Mouse (Mus musculus) kidney, adult 8-10 months (tissue): ENCODE results near the gene Fam181b.
A peak's percentile ranks its signal among the peaks of the same experiment; 100 is the strongest.

Experiments used
- DNase-seq, 2 experiments: peaks; one replicate each; pipeline ENCODE4 v3.0.0; 2022

Fam181b gene

DNA sequence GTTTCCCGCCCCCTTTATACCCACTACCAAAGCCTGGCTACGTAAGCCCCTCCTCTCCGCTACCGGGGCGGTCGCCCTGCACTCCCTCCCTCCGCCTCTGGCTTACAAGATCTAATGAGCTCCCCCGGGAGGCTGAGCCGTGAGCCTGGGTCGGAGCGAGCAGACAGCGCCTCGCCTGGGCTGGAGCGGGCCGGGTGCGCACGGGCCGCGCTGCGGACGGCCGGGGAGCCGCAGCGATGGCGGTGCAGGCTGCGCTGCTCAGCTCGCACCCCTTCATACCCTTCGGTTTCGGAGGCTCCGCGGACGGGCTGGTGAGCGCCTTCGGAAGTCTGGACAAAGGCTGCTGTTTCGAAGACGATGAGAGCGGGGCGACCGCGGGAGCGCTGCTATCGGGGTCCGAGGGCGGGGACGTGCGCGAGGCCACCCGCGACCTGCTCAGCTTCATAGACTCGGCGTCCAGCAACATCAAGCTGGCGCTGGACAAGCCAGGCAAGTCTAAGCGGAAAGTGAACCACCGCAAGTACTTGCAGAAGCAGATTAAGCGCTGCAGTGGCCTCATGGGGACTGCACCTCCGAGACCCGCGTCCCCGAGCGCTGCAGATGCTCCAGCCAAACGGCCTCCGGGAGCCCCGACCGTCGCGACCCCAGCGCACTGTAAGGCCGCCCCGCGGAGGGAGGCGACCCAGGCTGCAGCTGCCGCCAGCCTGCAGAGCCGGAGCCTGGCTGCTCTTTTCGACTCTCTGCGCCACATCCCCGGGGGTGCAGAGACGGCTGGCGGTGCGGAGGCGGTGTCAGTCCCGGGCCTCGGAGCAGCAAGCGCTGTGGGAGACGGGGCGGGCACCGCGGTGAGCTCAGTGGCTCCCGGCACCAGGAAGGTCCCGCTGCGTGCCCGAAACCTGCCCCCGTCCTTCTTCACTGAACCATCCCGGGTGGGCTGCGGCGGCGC, at the start of gene Fam181b:
Fam181b (plus strand) TSS at position 81 of the 946 bp plus-strand sequence.
- DNase-seq: peak in 1 of 2 experiments; percentile 6

DNA sequence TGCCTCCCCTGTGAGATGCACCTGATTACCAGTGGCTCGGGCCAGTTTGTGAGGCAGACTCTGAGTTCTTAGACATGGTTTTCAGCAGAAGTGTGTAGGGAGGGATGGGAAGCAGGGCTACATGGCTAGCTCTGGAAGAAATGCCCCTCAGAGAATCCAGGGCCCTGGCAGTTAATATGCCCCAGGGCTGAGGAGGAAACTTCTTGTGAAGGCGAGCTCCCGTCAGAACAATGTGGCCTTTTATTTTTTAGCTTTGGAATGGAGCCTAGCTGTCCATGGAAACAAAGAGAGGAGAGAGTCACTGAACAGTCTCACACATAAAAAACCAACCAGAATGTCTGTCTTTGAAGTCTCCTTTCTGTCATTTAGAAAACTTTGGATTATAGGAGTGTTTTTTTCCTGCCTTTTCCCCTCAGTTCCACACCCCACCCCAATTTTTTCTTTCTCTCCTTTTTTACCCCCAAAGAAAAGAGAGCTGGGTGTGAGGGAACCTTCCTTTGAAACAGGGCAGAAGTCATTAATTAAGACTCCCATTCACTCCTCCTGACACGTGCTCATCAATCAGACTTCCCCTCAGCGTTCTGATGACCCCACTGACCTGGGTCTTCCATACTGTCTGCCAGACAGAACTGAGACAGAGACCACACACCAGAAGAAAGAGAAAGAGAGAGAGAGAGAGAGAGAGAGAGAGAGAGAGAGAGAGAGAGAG, 41.7 kb upstream of the Fam181b start:
- no peak for DNase-seq

DNA sequence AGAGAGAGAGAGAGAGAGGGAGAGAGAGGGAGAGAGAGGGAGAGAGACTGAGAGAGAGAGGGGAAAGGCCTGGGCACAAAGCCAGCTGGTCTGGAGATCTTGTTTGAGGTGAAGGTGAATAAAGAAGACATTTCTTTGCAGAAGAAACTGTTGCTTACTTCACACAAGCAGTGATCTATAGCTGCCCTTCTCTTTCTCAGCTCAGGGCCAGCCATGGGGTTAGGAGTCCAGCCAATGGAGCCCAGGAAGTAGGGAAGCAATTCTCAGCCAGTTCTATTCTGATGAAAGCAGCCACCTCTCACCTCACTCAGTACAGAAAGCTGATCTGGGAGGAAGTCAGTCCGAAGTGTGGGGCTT, 41.2 kb upstream of the Fam181b start:
- no peak for DNase-seq

DNA sequence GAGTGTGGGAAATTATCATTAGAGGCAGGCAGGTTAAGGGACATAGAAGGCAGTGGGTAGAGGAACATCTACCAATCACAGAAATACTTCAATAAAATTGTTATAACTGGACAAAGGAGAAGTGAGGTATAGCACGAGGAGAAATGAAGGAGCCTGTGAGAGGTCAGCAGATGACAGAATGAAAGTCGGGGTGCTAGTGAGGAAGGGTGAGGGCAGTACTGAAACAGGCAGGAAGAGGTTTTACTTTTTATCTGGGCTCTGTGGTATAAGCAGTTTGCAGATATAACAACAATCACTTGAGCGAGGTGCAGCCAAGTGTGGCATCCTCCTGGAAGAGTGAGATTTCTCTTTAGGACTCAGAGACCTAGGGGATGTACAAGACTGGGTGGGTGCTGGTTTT, 40.1 kb upstream of the Fam181b start:
- DNase-seq: no peak

DNA sequence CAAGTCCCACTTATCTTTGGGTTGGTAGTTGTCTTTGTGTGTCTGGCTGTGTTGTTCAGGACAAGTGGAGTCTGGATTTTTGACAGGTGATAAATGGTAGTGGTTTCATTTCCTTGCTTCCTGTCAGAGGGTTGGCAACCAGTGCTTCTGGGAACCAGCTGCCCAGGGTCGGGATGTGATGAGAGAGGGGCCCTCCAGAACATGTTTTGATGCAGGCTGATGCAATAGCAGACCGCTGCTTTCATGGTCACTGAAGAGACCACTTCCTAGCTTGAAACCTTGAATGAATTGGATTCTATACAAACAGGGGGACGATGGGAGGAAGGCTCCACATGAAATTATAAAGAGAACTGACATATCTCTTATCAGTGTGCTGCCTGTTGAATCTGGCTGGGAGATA, 35.3 kb upstream of the Fam181b start:
- no peak for DNase-seq

DNA sequence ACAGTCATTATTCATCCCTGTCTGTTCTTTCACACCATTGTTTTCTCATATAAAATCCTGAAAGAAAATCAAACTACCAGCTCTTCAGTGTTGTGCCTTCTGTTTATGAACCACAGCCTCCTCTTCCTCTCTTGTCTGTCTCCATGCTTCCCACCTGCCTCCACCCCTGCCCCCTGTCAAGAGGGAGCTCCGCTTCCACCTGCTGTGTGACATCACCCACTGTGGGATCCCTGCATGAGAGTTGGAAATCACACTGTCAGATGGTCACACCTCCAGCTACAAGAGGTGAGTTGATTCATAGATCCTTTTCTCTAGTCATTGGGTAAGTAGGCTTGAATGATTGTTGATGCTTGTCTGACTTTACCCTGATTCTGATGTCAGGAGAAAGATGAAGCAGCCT, 34.9 kb upstream of the Fam181b start:
- no peak for DNase-seq

DNA sequence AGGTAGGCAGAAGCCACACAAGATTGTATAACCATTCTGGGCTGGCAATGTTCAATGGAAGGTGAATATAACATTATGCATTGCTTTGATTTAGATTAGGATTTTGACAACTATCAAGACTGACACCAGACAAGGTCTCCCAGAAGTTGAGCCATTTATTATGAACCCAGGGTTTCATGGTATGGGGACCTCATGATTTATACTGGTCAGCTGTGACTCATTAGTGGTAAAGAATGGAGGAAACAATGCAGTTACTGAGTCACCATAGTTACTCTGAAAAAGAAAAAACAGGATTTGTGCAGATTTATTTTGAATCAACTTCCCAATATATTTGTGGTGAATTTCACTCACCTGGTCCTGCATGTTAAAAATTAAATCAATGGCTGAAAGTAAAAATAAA, 18.8 kb upstream of the Fam181b start:
- no peak for DNase-seq

DNA sequence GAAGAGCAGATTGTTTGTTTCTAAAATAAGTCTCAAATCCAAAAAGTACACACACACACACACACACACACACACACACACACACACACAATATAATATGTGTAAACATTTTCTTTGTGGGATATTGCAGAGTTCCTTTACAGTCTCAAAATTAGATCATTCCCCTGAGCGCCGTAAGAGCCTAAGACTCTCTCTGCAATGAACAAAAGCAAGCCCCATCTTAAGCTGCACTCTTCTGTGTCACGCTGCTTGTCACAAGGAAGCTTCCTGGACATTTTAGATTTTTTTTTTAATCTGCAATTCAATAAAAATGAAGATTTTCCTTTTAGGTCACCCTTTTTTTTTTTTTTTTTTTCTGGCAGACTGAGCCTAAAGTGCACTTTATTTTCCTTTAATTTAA, 17.9 kb upstream of the Fam181b start:
- DNase-seq: no peak

DNA sequence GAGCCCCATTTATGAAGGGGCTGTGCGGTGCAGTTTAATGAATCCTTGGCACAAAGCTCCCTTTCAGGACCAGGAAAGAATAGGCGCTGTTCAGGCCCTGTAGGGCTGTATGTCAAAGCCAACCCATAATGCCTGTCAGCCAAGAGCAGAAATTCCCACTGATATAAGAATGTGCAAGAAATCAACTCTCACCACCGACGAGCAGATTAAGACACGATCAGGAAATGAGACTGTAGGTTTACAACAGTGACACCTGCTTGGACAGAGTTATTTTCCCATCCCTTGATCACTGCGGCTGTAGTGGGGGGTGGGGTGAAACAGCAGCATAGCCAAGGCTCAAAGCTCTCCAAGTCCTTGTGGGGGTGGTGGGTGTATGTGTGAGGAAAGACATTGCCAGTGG, 17.5 kb upstream of the Fam181b start:
- DNase-seq: no peak

DNA sequence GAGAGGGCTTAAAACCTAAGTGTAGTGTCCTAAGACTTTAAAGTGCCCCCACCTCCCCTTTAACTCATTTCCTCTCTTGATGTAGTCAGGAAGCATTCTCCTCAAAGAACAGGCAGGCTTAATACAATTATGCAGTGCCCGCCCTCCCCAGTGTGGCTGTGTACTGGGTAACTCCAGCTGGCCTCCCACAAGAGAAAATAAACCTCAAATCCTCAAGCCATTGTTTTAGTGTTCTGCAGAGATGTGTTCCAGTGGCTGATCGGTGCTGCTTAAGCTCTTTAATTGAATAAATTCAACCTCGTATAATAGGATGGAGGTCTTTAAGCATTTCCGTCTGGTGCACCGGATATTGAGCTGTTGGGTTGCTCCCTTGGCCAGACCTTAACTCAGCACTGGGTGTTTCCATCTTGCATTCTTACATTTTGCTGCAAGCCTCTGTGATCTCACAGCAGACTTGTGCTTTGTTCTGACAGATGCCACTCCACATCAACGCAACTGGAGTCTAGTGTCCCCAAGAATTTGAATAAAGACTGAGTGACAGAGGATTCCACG, 12.1 kb upstream of the Fam181b start:
- DNase-seq: no peak

DNA sequence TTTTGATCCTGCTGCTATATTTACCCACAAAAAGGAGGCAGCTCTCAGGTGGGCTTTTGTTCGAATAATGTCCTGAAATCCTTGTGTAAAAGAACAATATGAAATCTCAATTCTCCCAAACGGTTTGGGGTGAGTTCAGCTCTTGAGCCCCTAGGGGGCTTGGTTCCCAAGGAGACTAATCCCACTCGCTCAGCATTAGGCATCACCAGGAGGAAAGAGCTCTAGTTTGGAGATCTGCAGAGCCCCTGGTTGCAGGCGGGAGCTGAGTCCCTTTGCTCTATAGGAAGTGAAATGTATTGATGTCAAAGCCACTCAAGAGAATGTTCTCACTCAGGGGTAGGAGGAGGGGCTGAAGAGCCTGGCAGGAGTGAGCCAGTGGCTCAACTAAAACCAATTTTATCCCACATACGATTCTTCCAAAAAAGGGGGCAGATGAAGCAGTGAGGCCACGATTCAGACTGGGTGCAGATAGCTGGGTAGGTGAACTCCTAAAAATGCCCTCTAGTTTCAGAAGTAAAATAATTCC, 3.2 kb upstream of the Fam181b start:
- DNase-seq: no peak

DNA sequence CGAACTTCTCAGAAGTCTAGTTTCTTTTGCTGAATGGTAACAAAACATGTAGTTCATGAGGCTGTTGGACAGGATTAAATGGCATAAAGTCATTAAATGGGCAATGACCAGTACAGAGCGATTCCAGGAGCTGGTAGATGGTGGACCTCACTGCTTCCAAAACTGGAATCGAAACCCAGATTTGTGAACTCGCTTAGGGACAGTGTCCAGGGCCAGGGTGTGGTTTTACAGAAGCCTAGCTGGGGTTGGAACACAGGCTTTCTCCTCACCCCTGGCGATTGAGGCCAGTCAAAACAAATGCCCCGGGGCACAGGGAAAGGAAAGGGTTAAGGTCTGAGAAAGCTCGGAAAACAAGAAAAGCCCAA, 263 bp upstream of the Fam181b start:
- no peak for DNase-seq

DNA sequence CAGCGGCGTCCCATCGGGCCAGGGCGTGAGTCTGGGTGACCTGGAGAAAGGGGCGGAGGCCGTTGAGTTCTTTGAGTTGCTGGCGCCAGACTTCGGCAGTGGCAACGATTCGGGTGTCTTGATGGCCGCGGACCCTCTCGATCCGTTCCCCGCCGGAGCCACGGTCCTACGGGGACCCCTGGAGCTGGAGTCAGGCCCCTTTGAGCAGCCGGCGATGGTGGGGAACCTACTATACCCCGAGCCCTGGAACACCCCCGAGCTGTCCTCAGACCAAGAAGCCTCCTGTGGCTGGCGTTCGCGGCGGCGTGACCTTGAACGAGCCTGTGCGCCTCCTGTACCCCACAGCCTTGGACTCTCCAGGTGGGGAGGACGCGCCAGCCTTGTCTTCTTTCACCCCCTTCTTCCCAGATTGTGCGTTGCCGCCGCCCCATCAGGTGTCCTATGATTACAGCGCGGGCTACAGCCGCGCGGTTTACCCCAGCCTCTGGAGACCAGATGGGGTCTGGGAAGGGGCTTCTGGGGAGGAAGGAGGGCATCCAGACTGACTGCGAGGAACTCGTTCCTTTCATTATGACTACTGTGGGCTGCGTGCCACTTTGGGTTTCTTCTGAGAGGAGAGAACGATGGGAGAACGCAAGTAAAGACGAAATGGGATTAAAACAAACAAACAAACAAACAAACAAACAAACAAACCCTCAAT, 1.2 kb downstream of the Fam181b start:
- no peak for DNase-seq

DNA sequence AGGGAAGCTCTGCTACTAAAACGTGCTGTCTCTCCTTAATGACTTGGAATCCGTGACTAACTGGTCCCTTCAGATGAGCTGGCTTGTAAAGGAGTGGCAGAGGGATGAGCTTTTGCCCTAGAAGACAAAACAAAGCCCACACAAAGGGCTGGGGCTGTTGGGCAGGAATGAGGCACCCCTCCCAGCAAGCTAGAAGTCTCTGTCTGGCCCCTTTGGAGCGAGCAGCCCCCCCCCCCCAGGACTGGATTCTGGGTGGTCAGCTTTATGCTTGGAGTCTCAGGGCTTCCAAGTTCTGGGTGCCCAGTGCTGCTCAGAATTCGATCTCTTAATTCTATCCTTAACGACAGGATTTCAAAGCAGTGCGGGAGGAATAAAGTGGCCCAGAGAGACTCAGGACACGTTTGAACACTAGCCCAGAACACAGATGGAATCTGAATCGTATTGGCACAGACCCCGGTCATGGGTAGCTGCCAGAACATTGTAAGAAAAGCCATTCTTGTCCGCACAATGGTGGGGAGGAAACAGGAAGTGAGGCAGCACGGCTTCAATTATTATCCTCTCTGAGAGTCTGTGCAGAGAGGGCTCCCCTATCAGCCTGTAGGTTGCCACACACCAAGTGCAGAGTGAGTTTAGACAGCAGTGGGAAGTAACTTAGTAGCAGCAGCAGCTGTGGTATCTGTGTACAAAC, 13.8 kb downstream of the Fam181b start:
- DNase-seq: peak; percentile 2 to 15

DNA sequence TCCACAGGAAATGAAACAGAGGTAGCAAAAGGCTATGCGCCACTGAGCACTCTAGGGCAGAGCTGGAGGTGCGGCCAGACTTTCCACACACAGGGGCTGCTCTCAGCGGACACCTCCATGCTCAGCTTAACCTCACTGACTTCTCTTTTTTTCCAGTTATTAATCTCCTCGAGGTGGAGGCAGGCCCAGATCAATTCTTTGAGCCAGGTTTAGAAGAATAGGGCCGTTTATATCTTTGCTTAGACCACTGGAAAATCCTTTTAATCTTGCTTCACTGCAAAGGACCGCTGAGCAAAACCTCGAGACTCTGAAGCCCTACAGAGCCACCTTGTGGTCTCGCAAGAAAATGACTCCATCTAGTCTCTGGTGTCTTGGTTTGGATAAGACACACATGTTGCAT, 15.8 kb downstream of the Fam181b start:
- peak in 1 of 2 experiments; percentile 22 for DNase-seq

DNA sequence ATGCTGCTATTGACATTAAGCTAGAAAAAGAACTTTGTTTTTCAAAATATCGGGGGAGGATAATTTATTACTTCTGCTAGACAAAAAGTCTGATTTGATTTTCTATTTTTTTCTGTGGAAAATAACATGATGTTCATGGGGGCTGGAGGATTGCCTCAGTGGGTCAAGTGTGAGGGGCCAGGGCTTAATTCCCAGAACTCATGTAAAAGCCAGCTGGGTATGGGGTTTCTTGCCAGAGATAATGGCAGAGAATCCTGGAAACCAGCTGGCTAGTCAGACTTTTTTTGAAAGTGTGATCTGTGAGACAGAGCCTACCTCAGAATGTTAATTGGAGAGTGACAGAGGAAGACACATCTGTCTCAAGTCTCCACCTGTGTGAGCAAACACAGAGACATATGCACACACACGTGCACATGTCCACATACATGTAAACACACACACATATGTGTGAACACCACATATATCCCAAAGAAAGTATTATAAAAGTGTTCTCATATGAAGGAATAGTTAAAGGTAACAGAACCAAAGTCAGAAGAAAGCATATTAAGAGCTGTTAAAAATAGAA, 25.2 kb downstream of the Fam181b start:
- DNase-seq: no peak

DNA sequence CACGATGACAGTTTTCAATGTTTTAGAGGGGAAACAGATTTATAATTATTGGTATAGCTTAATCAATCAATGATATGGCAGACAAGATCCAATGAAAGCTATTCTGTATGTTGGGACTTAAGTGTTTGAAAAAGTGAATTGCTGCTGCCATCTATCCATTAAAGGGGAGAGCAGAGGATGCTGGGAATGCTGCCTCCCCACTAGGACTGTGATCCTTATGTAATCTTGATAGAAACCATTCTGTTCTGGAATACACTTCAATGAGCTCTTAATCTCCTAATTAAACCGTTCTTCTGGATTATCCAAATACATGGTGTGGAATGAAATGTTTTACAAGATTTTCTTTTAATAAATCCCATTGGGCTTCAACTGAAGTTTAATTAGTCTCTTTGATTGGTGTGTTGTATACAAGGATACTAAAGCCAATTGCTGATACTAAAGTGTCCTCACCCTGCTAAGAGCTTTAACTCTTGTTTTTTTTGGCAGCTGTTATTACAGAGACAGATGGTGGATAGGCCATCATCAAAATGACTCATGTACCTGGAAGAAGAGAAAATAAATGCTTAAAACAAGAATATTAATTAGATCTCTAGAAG, 30.8 kb downstream of the Fam181b start:
- DNase-seq: no peak

DNA sequence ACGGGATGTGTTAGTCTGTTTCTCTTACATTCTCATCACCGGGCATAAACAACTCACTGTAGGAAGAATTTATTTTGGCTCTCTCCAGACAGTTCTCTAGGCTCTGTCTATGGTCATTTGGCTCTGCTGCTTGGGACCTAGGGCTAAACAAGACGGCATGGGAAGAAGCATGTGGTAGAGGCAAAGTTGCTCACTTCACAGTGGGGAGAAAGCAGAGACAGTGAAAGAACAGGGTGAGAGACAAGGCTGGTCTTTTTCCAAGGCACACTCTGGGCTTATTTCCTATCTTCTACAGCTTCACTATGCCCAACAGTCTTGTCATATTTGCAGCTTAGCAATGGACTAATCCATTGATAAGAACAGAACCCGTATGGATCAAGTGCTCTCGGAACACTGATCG, 31.4 kb downstream of the Fam181b start:
- no peak for DNase-seq

DNA sequence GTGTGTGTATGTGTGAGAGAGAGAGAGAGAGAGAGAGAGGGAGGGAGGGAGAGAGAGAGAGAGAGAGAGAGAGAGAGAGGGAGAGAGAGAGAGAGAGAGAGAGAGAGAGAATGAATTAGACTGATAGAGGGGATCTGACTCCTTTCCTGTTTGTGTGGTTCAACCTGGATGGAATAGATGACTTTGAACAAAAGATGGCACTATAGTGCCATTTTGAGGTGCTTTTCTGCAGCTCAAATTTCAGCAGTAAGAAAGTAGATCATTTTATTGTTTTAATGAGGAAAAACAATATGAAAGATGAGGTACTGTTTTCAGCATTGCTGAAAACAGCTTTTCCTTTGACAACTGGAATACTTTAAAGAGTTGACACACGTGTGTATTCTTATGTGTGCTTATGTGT, 37.9 kb downstream of the Fam181b start:
- no peak for DNase-seq

DNA sequence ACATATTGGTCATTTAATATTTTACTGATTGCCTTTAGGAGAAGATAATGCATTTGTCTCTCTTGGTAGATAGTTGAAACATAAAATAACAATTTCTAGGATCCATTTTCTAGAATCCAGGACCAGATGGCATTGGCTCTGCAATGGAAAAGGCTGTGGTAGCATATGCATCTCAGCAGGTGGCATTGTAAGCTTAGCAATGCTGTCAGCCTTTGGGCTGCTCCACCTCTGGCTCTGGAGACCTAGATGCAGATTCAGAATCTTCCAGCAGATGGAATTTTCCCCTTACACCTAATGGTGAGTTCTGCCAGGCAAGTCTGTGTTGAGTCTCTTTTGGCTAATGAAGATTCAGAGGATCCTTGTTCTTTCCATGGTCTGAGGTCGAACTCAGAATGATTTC, 44.3 kb downstream of the Fam181b start:
- DNase-seq: no peak
